Mouse (Mus musculus): ENCODE measurements around the gene Rab12.

Gene Rab12

GRCm38 (mm10) chr17:66448421-66449405 lies 70.8 kb downstream of the Rab12 start:
- no peak for DNase-seq (ENCODE audit: low read depth)

- DNase-seq (ENCODE audit: low read depth) = no peak
Observed at GRCm38 (mm10) chr17:66447978-66448377, 71.6 kb downstream of the Rab12 start.

- no peak for DNase-seq (ENCODE audit: low read depth)
Observed at GRCm38 (mm10) chr17:66447007-66447312, 72.6 kb downstream of the Rab12 start.

GRCm38 (mm10) chr17:66446196-66447006 lies 73.1 kb downstream of the Rab12 start:
- no peak for DNase-seq (ENCODE audit: low read depth)

Data from 416B (cell line).